Mouse (Mus musculus) CD4-positive naive resting alpha-beta T cell, adult 76 days (primary cell): ENCODE results near the gene Fthl17c. TPM values are rescaled to one million over a fixed set of nuclear protein-coding genes. Genes with fewer than 3 reads are reported as not detected.

Experiments used
- total RNA-seq: library from RNA; stranded (reverse); gene quantifications from one replicate; pipeline ENCODE4 v1.2.4, GENCODE M21; 2023

The Fthl17c gene
- total RNA-seq: not detected

GRCm38 (mm10) chrX:8976459-8976858 is at the start of gene Fthl17c:
Gene Fthl17c, minus strand, starts transcription at chrX:8976559.

DNA sequence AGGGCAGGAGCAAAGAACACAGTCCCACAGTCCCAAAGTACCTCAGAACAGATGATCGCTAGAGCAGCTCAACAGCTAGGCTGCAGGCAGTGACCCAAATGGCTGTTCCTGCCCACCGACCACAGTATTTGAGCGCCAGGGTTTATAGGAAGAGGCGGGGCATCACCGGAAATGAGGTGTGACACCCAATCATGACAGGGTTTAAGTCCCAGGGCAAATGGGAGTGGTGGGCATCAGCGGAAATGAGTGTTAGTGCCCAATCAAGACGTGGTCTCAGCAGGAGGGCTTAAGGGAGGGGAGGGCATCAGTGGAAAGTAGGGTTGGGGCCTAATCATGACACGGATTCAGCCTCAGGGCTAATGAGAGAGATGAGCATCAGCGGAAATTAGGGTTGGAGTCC is 10.3 kb upstream of the Fthl17c start, which contains the start of gene Fthl17d:
TSS of gene Fthl17d (minus strand) at position 101 of the 400 bp plus-strand sequence.

GRCm38 (mm10) chrX:8962875-8963274 is 13.5 kb downstream of the Fthl17c start, which contains the start of gene Fthl17b:
Gene Fthl17b, minus strand, starts transcription at chrX:8962975.

Other genes with a start within 250 kb of the Fthl17c start
- gene Ssx9, start 228.1 kb downstream of the Fthl17c start, total RNA-seq: not detected
- gene Ssxb5, start 172.9 kb downstream of the Fthl17c start, total RNA-seq: not detected
- gene Gm6592, start 132.6 kb downstream of the Fthl17c start, total RNA-seq: not detected
- not detected for gene Gm5751, start 102.3 kb downstream of the Fthl17c start, total RNA-seq
- 1.2 TPM for gene B630019K06Rik, start 84.2 kb downstream of the Fthl17c start, total RNA-seq
- gene Fthl17b, start 13.6 kb downstream of the Fthl17c start, total RNA-seq: not detected
- gene Fthl17d, start 10.2 kb upstream of the Fthl17c start, total RNA-seq: not detected
- not detected for gene Fthl17e, start 56.9 kb upstream of the Fthl17c start, total RNA-seq
- not detected for gene Fthl17f, start 86.5 kb upstream of the Fthl17c start, total RNA-seq
- gene 4930402K13Rik, start 128.0 kb upstream of the Fthl17c start, total RNA-seq: not detected
- gene Lancl3, start 223.3 kb upstream of the Fthl17c start, total RNA-seq: not detected